Mouse (Mus musculus) thymus, adult 2 months (tissue): ENCODE data around the gene Kat2b. TPM values are rescaled to one million over a fixed set of nuclear protein-coding genes. Genes with fewer than 3 reads are reported as not detected.

ENCODE experiments used
- DNase-seq: peaks from one replicate; pipeline ENCODE4 v3.0.0; 2021
- H3K27ac ChIP-seq: fragments of 200-500 bp; 2 replicates; pipeline ENCODE4 v1.5.1; 2012; ENCODE audit warnings: low read length, control low read depth; ENCODE audit not compliant: control insufficient read depth, insufficient read depth
- H3K27me3 ChIP-seq: fragments of 200-500 bp; 2 replicates; pipeline ENCODE4 v1.6.1; 2012; ENCODE audit warnings: mild to moderate bottlenecking, low read length, moderate library complexity, mixed read lengths; ENCODE audit not compliant: control insufficient read depth, insufficient read depth
- H3K36me3 ChIP-seq: fragments of 200-500 bp; 2 replicates; pipeline ENCODE4 v1.6.1; 2012; ENCODE audit warnings: mild to moderate bottlenecking, low read length, moderate library complexity; ENCODE audit not compliant: control insufficient read depth, insufficient read depth
- H3K4me1 ChIP-seq: fragments of 200-500 bp; replicated peaks from 2 replicates; pipeline ENCODE4 v1.6.1; 2012; ENCODE audit warnings: low read length; ENCODE audit not compliant: control insufficient read depth, insufficient read depth
- H3K4me3 ChIP-seq: fragments of 200-500 bp; 2 replicates; pipeline ENCODE4 v1.5.1; 2012; ENCODE audit warnings: mild to moderate bottlenecking, low read length, control low read depth, moderate library complexity; ENCODE audit not compliant: control insufficient read depth, insufficient read depth
- CTCF ChIP-seq: fragments of 200-500 bp; IDR thresholded peaks from 2 replicates; pipeline ENCODE4 v1.5.1; 2012; ENCODE audit warnings: mild to moderate bottlenecking, control low read depth, low read length, moderate library complexity, borderline replicate concordance; ENCODE audit not compliant: control insufficient read depth, poor library complexity, insufficient read depth; ENCODE audit errors: extremely low read depth
- POLR2A ChIP-seq: fragments of 200-500 bp; IDR thresholded peaks from 2 replicates; pipeline ENCODE4 v1.6.1; 2012; ENCODE audit warnings: mild to moderate bottlenecking, low read length, control low read depth, moderate library complexity; ENCODE audit not compliant: control insufficient read depth, poor library complexity, insufficient read depth; ENCODE audit errors: extremely low read depth
- WGBS: fragments of 180-500 bp; shearing (Covaris S2); methylation state at CpG from one replicate; pipeline ENCODE4 v1.1.7; 2018; 5-methylcytosine and 5-hydroxymethylcytosine counted together
- polyA plus RNA-seq: library from polyadenylated mRNA; depleted of rRNA; stranded (reverse); fragments of >200 nt; gene quantifications from 2 replicates; pipeline ENCODE4 v1.2.3, GENCODE M21; 2012

Gene Kat2b
- polyA plus RNA-seq, 1 experiment = 13.1 TPM

DNA sequence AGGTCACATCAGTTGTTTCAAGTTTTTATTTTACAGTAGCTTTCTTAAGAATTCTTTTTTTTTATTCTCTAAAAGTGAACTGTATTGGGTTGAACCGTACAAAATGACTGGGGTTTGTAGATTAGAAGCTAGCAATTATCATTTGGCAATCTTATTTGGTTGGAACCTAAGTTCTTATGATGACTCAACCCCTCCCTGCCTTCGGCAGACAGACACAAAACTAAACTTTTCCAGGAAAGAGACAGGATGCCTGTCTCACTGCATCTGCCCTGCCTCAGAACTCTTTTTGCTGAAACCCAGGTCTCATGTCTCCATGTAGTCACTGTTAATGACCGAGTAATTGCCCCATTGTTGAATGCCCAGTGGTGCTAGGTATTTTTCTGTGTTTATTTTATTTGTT lies 97.6 kb downstream of the Kat2b start:
- H3K27me3 ChIP-seq = no peaks in the 10 kb centered on the region
- 87% methylated on average over 3 of the region's 3 CpGs for WGBS
- DNase-seq = no peak
- no peaks in the 10 kb centered on the region for H3K4me1 ChIP-seq
- TF ChIP-seq POLR2A = no peak
- TF ChIP-seq CTCF = no peak
- H3K27ac ChIP-seq = no peak overlapping the region
- no peak overlapping the region for H3K4me3 ChIP-seq
- H3K36me3 ChIP-seq = peaks cover 80% of the 10 kb centered on the region

DNA sequence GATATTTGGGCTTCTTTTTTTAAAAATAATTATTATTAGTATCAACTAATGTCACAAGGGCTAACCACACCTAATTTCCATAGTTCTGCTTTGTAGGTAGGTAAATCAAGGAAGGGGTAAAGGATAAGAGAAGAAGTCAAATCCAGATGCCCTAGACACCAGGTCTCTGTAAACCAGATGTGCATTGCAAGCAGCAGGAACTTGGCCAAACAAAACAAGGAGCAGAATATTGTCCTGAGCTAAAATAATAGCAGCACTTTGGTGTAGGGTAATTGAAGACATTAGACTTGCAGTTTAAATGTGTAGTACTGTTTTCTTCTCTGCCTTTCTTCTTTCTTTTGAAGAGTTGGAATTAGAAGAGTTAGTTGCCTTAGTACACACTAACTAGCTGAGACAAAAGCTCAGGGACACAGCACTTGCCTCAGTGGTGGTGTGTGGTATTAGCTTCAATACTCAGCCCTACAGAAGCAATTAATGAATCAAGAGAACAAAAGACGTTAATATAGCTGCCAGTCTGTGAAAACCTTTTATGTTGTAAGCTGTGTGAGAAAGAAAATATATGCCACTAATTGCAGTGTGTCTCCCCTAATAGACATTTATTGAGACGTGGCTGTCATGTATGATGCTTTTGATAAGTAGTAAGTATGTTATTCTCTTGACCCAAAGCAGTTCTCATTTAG lies 98.2 kb downstream of the Kat2b start:
- 96% methylated on average over 2 of the region's 2 CpGs for WGBS
- H3K27me3 ChIP-seq = no peaks in the 10 kb centered on the region
- no peak overlapping the region for H3K27ac ChIP-seq
- H3K36me3 ChIP-seq = peaks cover 81% of the 10 kb centered on the region
- TF ChIP-seq CTCF (no peak), POLR2A (no peak)
- no peak overlapping the region for H3K4me3 ChIP-seq
- no peaks in the 10 kb centered on the region for H3K4me1 ChIP-seq
- no peak for DNase-seq

DNA sequence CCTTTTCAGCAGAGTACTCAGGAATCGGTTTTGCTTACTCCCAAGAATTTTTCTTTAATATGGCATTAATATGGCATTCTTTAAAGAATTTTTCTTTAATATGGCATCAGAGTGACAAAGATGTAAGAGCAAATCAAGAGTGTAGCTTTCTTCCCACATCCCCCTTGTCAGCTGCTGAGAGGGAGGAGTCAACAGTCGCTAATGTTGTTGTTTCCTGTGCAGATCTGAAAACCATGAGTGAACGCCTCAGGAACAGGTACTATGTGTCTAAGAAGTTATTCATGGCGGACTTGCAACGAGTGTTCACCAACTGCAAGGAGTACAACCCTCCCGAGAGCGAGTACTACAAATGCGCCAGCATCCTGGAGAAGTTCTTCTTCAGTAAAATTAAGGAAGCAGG lies 103.8 kb downstream of the Kat2b start:
- no peak overlapping the region for H3K27ac ChIP-seq
- TF ChIP-seq POLR2A (no peak), CTCF (no peak)
- no peaks in the 10 kb centered on the region for H3K4me1 ChIP-seq
- peaks cover 68% of the 10 kb centered on the region for H3K36me3 ChIP-seq
- 91% methylated on average over 8 of the region's 8 CpGs for WGBS
- no peak overlapping the region for H3K4me3 ChIP-seq
- no peak for DNase-seq
- no peaks in the 10 kb centered on the region for H3K27me3 ChIP-seq

DNA sequence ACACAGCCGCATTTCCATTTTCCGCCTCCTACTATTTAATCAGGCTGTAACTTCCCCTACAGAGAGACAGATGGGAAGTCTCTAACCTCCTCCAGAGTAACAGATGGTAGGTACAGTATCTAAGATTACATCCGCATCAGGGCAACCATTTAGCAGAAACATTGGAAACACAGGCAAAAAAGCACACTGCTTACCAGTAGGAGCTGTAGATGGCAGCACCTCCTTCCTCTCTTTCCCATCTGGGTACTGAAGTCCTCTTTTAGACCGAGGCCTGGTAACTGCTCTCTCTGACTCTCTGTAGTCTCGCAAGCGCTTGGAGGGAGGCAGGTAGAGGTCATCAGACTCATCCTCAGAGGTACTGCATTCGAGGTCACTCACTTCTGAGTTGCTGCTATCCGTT lies 112.1 kb downstream of the Kat2b start:
- H3K4me3 ChIP-seq = no peak overlapping the region
- H3K4me1 ChIP-seq = no peaks in the 10 kb centered on the region
- WGBS = 94% methylated on average over 8 of the region's 8 CpGs
- no peak for DNase-seq
- TF ChIP-seq POLR2A (no peak), CTCF (no peak)
- no peaks in the 10 kb centered on the region for H3K27me3 ChIP-seq
- no peak overlapping the region for H3K27ac ChIP-seq
- H3K36me3 ChIP-seq = peaks cover 36% of the 10 kb centered on the region

DNA sequence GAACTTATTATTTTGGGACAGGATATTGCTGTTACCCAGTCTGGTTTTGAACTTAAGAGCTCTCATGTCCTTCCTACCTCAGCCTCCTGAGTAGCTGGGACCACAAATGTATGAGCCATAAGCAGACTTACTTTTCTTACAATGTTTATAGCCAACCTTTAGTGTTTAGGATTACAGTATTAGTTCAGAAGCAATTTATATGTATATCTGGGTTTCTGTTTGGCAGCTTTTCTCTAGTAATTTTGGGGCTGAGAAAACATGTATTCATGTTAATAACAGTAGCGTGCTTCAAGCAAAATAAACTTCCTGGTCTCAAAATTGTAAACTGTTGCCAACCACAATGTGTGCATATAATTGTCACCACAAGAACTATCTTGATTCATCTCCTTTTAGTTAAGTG lies 121.7 kb downstream of the Kat2b start:
- no peak for TF ChIP-seq POLR2A
- no peak for TF ChIP-seq CTCF
- Histone ChIP-seq H3K27me3 (no peaks in the 10 kb centered on the region), H3K27ac (no peak overlapping the region), H3K36me3 (peaks cover 3% of the 10 kb centered on the region; the same call in 1 of the 2 replicates), H3K4me3 (no peak overlapping the region), H3K4me1 (no peaks in the 10 kb centered on the region)
- 0% methylated on average over 1 of the region's 1 CpGs for WGBS
- DNase-seq = no peak

DNA sequence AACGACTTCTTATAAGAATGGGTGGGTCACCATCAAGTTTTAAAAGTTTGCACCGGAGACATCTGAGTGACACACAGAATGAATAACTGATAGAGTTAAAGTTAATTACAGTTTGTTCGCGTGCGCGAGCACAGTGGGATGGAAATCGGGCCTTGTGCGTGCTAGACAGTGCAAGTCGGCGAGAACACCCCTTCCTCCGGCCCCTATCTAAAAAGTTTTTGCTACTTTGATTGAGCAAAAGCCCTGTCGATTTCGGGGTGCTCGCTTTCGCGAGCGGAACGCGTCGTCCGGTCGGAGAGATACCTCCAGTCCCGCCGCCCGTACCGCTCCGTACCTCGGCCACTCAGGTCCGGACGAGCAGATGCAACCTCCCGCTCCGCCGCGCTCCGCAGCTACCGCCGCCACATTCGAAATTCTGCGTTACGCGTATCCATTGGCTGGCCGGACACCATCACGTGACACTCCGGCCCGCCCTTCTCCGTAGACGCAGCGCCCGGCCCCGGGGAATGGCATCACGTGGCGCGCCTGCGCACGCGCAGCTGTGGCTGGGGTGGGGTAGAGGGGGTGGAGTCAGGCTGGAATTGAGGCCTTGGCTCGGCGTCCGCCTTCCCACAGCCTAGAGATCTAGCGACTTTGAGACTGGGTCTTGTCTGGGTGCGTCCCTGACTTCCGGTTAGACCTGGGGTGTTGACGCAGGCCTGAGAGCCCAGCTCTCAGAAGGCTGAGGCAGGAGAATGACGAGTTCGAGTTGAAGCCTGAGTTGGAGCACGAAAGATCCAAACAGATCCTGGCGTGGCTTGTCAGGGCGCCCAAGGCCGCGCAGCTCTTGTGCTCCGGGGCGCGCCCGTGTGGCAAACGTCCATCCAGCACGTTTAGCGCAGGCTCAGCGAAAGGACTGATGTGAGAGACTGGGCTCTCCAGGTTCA lies 122.5 kb downstream of the Kat2b start, which contains the start of gene Sgo1:
TSS of gene Sgo1 (minus strand) at position 457 of the 926 bp plus-strand sequence.
- peak within 1 kb of the TSS; percentile 73 for H3K4me3 ChIP-seq
- peak within 1 kb of the TSS; percentile 85 for H3K27ac ChIP-seq
- TF ChIP-seq CTCF (peak; percentile 66; the same call in 1 of the 2 replicates), POLR2A (peak; percentile 88)
- peaks cover 3% of the 10 kb centered on the region; the same call in 1 of the 2 replicates for H3K36me3 ChIP-seq
- WGBS = under 1% methylated on average over 78 of the region's 78 CpGs
- peak; percentile 97 for DNase-seq
- H3K27me3 ChIP-seq = no peaks in the 10 kb centered on the region
- H3K4me1 ChIP-seq = no peaks in the 10 kb centered on the region
